Mouse (Mus musculus) myocyte (in vitro differentiated cells): ENCODE data around the gene Slc25a10. TPM values are rescaled to one million over a fixed set of nuclear protein-coding genes. Genes with fewer than 3 reads are reported as not detected.

ENCODE experiments used
- H3K27me3 ChIP-seq: one replicate; pipeline ENCODE4 v1.6.1; 2011; ENCODE audit not compliant: control insufficient read depth, insufficient read depth, insufficient read length
- H3K36me3 ChIP-seq: one replicate; pipeline ENCODE4 v1.6.1; 2011; ENCODE audit not compliant: control insufficient read depth, insufficient read depth
- H3K4me2 ChIP-seq: one replicate; pipeline ENCODE4 v1.6.1; 2011; ENCODE audit warnings: low read depth, control low read depth
- H3K4me3 ChIP-seq: one replicate; pipeline ENCODE4 v1.5.1; 2011; ENCODE audit warnings: mild to moderate bottlenecking, control low read depth, moderate library complexity
- H3K79me2 ChIP-seq: one replicate; pipeline ENCODE4 v1.6.1; 2011; ENCODE audit not compliant: control insufficient read depth, insufficient read depth
- H3ac ChIP-seq: one replicate; pipeline ENCODE4 v1.6.1; 2011; ENCODE audit not compliant: control insufficient read depth, insufficient read length
- CEBPB ChIP-seq: IDR thresholded peaks from 2 replicates; pipeline ENCODE4 v1.6.1; 2011; ENCODE audit warnings: mild to moderate bottlenecking, moderate library complexity; ENCODE audit not compliant: poor library complexity, insufficient read depth, severe bottlenecking
- E2F4 ChIP-seq: IDR thresholded peaks from one replicate; pipeline ENCODE4 v1.6.1; 2011; ENCODE audit warnings: mild to moderate bottlenecking, control low read depth, moderate library complexity; ENCODE audit not compliant: insufficient read depth
- MAX ChIP-seq: IDR thresholded peaks from one replicate; pipeline ENCODE4 v1.6.1; 2011; ENCODE audit warnings: low read depth, mild to moderate bottlenecking, control low read depth
- MYOD1 ChIP-seq, 3 experiments: IDR thresholded peaks; one replicate each; pipeline ENCODE4 v1.6.1; 2011; ENCODE audit warnings: control low read depth in 2 of 3, low read depth in 2 of 3, mild to moderate bottlenecking in 2 of 3, moderate library complexity in 1 of 3; ENCODE audit not compliant: insufficient read length in 2 of 3, control insufficient read depth in 1 of 3
- MYOG ChIP-seq, 3 experiments: IDR thresholded peaks; one replicate each; pipeline ENCODE4 v1.6.1; 2011; ENCODE audit warnings: control low read depth in 2 of 3, low read depth in 2 of 3, mild to moderate bottlenecking in 2 of 3; ENCODE audit not compliant: insufficient read length in 2 of 3, control insufficient read depth in 1 of 3, insufficient read depth in 1 of 3
- POLR2A ChIP-seq: IDR thresholded peaks from one replicate; pipeline ENCODE4 v1.6.1; 2011; ENCODE audit warnings: low read depth, mild to moderate bottlenecking, control low read depth, moderate library complexity; ENCODE audit not compliant: insufficient read length
- POLR2AphosphoS2 ChIP-seq: IDR thresholded peaks from one replicate; pipeline ENCODE4 v1.6.1; 2011; ENCODE audit warnings: low read depth, control low read depth; ENCODE audit not compliant: insufficient read length
- REST ChIP-seq: IDR thresholded peaks from one replicate; pipeline ENCODE4 v1.6.1; 2011; ENCODE audit warnings: mild to moderate bottlenecking, control low read depth, moderate library complexity; ENCODE audit not compliant: insufficient read depth, insufficient read length
- SRF ChIP-seq: IDR thresholded peaks from one replicate; pipeline ENCODE4 v1.6.1; 2011; ENCODE audit warnings: low read depth; ENCODE audit not compliant: control insufficient read depth, insufficient read length
- TCF12 ChIP-seq: IDR thresholded peaks from one replicate; pipeline ENCODE4 v1.6.1; 2011; ENCODE audit warnings: mild to moderate bottlenecking, control low read depth; ENCODE audit not compliant: poor library complexity, insufficient read depth, severe bottlenecking
- TCF3 ChIP-seq: IDR thresholded peaks from one replicate; pipeline ENCODE4 v1.6.1; 2011; ENCODE audit warnings: low read depth, control low read depth; ENCODE audit not compliant: insufficient read length
- USF1 ChIP-seq: IDR thresholded peaks from one replicate; pipeline ENCODE4 v1.6.1; 2011; ENCODE audit warnings: low read depth, mild to moderate bottlenecking, control low read depth, moderate library complexity
- polyA plus RNA-seq: library from polyadenylated mRNA; unstranded; fragments of >200 nt; fragmentation: generic; extraction: Trizol; gene quantifications from one replicate; pipeline ENCODE4 v1.2.1, GENCODE M21; 2012; ENCODE audit warnings: missing spikeins

Slc25a10 gene
- polyA plus RNA-seq, 1 experiment = 43.8 TPM

GRCm38 (mm10) chr11:120490291-120491046 is 1.2 kb upstream of the Slc25a10 start:
- TF ChIP-seq SRF (no peak), POLR2AphosphoS2 (peak; percentile 9), CEBPB (0 out of 2 replicates have a peak, but pooled peaks have one; percentile 3), MYOG (IDR thresholded peaks at IDR 0.05; ENCODE audit: control insufficient read depth in 1 of 3, insufficient read depth in 1 of 3, insufficient read length in 2 of 3, low read depth in 2 of 3) (no peak), USF1 (no peak), TCF12 (no peak)
- H3K4me3 ChIP-seq = peak overlapping the region; percentile 68
- peaks cover 17% of the 10 kb centered on the region for H3K36me3 ChIP-seq

GRCm38 (mm10) chr11:120492024-120492877 is 611 bp downstream of the Slc25a10 start:
- Histone ChIP-seq H3K27me3 (no peaks in the 10 kb centered on the region), H3K79me2 (peaks cover 10% of the 10 kb centered on the region), H3K4me2 (peak overlapping the region; percentile 85), H3K36me3 (peaks cover 14% of the 10 kb centered on the region), H3ac (peak overlapping the region; percentile 79), H3K4me3 (peak overlapping the region; percentile 68)
- TF ChIP-seq REST (no peak), USF1 (peak; percentile 84), SRF (peak; percentile 23), MYOD1 (IDR thresholded peaks at IDR 0.05; ENCODE audit: control insufficient read depth in 1 of 3, insufficient read length in 2 of 3, low read depth in 2 of 3) (peak in 2 of 3 experiments; percentile 64 to 84), CEBPB (no peak), TCF12 (no peak), POLR2AphosphoS2 (no peak), MYOG (IDR thresholded peaks at IDR 0.05; ENCODE audit: control insufficient read depth in 1 of 3, insufficient read depth in 1 of 3, insufficient read length in 2 of 3, low read depth in 2 of 3) (peak in 1 of 3 experiments; percentile 52), MAX (no peak), POLR2A (no peak), E2F4 (no peak), TCF3 (no peak)

More at GRCm38 (mm10) chr11:120490291-120491046, 1.2 kb upstream of the Slc25a10 start:
- Histone ChIP-seq H3ac (no peak overlapping the region), H3K4me2 (peak overlapping the region; percentile 85), H3K79me2 (peaks cover 24% of the 10 kb centered on the region), H3K27me3 (no peaks in the 10 kb centered on the region)

- H3K27me3 ChIP-seq = no peaks in the 10 kb centered on the region
- TF ChIP-seq MAX (no peak), POLR2AphosphoS2 (no peak), E2F4 (no peak), REST (no peak), MYOD1 (IDR thresholded peaks at IDR 0.05; ENCODE audit: control insufficient read depth in 1 of 3, insufficient read length in 2 of 3, low read depth in 2 of 3) (peak in 1 of 3 experiments; percentile 17)
Measured at GRCm38 (mm10) chr11:120492878-120493203, 1.2 kb downstream of the Slc25a10 start.

GRCm38 (mm10) chr11:120493351-120493750 is 1.7 kb downstream of the Slc25a10 start:
- peak overlapping the region; percentile 85 for H3K4me2 ChIP-seq
- TF ChIP-seq E2F4 = no peak
- TF ChIP-seq CEBPB = no peak
- no peak for TF ChIP-seq SRF
- TF ChIP-seq MYOG (IDR thresholded peaks at IDR 0.05; ENCODE audit: control insufficient read depth in 1 of 3, insufficient read depth in 1 of 3, insufficient read length in 2 of 3, low read depth in 2 of 3) = no peak
- no peak for TF ChIP-seq REST
- TF ChIP-seq MYOD1 (IDR thresholded peaks at IDR 0.05; ENCODE audit: control insufficient read depth in 1 of 3, insufficient read length in 2 of 3, low read depth in 2 of 3) = no peak
- no peak for TF ChIP-seq POLR2AphosphoS2
- no peak for TF ChIP-seq USF1
- TF ChIP-seq MAX = no peak
- TF ChIP-seq TCF3 = no peak
- no peak for TF ChIP-seq TCF12
- TF ChIP-seq POLR2A = no peak
- H3K79me2 ChIP-seq = peaks cover 10% of the 10 kb centered on the region
- no peak overlapping the region for H3ac ChIP-seq
- H3K36me3 ChIP-seq = peaks cover 7% of the 10 kb centered on the region
- peak overlapping the region; percentile 68 for H3K4me3 ChIP-seq
- H3K27me3 ChIP-seq = no peaks in the 10 kb centered on the region

More at GRCm38 (mm10) chr11:120492878-120493203, 1.2 kb downstream of the Slc25a10 start:
- Histone ChIP-seq H3K4me2 (peak overlapping the region; percentile 85), H3ac (peak overlapping the region; percentile 79), H3K79me2 (peaks cover 10% of the 10 kb centered on the region), H3K4me3 (peak overlapping the region; percentile 68), H3K36me3 (peaks cover 8% of the 10 kb centered on the region)
